Mouse (Mus musculus): ENCODE measurements around the gene Olfr630.
"Not testable (repeated sequence)": the region's sequence is repeated elsewhere in the genome, so short reads cannot be mapped to it uniquely, and the experiment has no call there.

The Olfr630 gene

DNA sequence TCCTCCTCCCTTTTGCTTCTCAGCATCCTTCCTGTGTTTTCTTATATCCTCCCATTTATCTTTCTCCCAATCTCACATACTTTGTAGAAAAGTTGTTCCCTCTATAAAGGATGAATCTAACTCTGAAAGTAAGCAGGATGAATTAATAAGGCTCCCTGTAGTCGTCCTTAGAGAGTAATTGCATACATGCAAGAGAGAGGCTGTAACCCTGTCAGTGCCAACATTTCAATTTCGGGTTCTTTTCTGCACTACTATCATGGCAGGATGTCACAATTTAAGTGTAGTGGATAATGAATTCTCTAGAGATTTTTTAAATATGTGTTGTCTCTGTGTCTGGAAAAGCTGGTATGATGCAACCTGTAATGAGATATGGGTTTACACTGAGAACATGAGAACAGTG is at the start of gene Olfr630:
Gene Olfr630 (minus strand): TSS at position 101 of the 400 bp plus-strand sequence.
- no peak for DNase-seq (ENCODE audit: low spot score in 2 of 2)

DNA sequence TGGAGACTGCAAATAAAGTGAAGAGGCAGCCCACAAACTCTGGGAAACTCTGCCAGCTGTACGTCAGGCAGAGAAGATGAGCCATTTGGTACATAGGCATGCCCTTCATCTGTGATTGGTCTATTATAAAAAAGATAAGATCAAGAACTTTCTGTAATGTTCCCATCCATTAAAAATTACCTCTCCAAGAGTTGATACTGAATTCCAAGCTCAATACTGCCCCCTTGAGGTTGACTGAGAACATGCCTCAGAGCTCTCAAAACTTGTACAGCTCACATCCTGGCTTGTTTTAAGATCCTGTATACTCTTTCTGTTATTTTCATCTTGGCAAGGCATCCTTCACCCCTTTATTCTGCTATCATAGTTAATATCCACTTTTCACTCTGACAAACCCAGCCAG is 49.7 kb upstream of the Olfr630 start:
- no peak for DNase-seq (ENCODE audit: low spot score in 2 of 2)

DNA sequence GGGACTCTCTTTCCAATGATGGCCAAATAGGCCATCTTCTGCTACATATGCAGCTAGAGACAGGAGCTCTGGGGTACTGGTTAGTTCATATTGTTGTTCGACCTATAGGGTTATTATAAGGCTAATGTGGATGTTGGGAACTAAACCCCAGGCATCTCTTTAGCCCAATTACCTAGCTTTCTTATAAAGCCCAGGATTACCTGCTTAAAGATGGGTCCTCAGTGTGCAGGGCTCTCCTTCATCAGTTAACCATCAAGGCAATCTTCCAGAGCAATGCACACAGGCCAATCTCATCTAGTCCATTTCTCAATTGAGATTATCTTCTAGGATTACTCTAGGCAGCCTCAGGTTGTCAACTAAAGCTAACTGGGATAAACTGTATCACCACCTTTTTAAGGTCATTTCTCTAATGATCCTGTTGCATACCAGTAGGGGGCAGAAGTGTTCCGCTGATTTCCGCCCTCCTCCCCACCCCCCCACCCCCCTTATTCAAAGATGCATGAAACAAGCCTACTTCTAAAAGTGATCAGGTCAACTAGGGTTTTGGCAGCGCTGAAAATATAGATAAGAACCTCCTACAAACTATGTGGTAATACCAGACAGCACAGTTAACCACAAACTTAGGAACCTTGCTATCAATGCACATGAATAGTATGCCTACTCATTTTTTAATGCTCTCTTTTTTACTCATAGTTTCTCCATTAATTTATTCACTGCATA is 35.7 kb upstream of the Olfr630 start:
- no peak for DNase-seq (ENCODE audit: low spot score in 2 of 2)

DNA sequence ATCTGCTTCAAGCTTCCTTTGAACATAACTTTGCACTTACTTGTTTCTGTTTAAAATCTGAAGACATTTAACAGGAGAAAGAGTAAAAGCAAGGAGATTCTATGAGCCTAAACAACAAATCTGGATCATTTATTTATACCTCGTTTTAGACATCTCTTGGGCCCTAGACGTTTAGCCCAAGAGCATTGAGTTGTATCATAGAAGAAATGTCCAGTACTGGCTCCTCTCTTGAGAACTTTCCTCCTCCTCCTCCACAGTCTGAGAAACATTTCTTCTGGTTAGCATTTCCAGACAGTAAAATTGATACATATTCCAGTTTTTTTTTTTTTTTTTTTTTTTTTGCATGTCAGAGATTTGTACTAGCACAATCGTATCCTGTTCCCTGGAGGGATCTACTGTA is 34.6 kb upstream of the Olfr630 start, which contains the start of gene Olfr67:
Gene Olfr67 (minus strand): TSS at position 101 of the 400 bp plus-strand sequence.
- DNase-seq (ENCODE audit: low spot score in 2 of 2) = no peak

DNA sequence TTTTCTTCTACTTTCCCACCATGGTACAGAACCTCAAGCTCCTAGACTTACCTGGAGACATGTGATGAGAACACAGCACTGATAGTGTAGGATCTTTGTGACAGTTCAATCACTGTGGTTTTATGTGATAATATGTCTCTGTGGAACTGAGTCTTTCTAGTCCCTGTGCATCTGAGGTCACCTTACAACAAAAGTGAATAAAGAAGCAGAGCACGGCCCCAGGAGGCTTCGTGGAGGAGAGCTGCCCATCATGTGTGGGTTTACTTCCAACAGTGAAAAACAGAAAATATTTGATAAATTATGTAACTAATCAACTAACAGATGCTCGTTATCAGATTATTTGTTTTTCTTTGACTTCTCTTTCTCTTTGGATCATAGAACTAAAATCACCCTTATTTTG is 22.5 kb upstream of the Olfr630 start, which contains the start of gene Olfr68:
Gene Olfr68 (minus strand): TSS at position 101 of the 400 bp plus-strand sequence.
- no peak for DNase-seq (ENCODE audit: low spot score in 2 of 2)

DNA sequence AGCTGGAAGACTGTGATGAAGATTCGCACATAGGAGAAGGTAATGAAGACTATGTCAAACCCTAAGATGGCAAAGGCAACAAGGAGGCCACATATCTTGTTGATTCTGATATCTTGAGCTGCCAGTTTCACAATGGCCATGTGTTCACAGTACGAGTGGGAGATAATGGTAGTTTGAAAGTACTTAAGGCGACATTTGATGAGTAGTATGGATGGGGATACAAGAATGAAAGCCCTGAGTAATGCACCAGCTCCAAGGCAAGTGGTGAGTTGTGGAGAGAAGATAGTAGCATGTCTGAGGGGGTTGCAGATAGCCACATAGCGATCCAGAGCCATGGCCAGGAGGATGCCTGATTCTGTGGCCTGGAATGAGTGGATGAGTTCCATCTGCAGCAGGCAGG is 20.5 kb upstream of the Olfr630 start:
- not testable (repeated sequence) for DNase-seq (ENCODE audit: low spot score in 2 of 2)

DNA sequence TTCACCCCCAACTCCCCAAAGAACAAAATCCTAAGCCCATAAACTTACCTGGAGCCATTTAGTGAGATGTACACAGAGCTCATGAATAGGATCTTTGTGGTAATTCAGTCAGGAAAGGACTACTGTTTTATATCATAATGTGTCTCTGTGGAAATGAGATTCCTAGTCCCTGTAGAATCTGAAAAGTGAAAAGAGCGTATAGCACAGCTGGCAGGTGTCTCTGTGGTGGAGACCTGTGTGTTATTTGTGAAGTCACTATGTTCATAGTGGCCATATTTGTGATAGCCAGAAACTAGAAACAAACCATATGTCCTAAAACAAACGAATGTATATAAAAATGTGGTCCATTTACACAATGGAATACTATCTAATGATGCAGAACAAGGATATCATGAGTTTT is 14.4 kb upstream of the Olfr630 start, which contains the start of gene Olfr69:
Gene Olfr69 (minus strand): TSS at position 101 of the 400 bp plus-strand sequence.
- DNase-seq (ENCODE audit: low spot score in 2 of 2) = no peak

DNA sequence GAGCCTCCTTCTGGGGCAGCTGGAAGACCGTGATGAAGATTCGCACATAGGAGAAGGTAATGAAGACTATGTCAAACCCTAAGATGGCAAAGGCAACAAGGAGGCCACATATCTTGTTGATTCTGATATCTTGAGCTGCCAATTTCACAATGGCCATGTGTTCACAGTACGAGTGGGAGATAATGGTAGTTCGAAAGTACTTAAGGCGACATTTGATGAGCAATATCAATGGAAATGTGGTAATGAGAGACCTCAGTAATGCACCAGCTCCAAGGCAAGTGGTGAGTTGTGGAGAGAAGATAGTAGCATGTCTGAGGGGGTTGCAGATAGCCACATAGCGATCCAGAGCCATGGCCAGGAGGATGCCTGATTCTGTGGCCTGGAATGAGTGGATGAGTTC is 10.6 kb upstream of the Olfr630 start:
- not testable (repeated sequence) for DNase-seq (ENCODE audit: low spot score in 2 of 2)

DNA sequence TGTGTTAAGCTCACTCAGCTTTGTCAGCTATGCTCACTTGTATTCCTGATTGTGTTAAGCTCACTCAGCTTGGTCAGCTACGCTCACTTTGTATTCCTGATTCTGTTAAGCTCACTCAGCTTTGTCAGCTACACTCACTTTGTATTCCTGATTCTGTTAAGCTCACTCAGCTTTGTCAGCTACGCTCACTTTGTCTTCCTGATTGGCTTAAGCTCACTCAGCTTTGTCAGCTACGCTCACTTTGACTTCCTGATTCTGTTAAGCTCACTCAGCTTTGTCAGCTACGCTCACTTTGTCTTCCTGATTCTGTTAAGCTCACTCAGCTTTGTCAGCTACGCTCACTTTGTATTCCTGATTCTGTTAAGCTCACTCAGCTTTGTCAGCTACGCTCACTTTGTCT is 5.1 kb upstream of the Olfr630 start:
- not testable (repeated sequence) for DNase-seq (ENCODE audit: low spot score in 2 of 2)

DNA sequence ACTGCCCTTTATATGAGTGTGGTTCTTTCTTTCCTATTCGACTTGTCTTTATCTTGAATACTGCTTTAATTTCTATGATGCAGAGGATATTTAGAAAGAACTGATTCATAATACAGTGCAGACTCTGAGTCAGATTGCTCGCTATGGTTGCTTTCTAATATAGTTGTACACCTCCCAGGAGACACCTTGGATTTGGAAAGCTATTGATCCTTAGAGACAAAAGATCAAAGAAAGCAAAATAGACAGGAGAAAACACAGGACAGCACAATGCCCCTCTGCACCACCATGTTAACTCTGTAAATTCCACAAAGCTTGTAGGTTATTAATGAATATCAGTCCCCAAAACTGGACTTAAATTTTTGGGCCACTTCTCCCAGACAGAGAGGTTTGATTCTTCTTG is 12.3 kb downstream of the Olfr630 start, which contains the start of gene Olfr629:
Gene Olfr629 (minus strand): TSS at position 101 of the 400 bp plus-strand sequence.
- DNase-seq (ENCODE audit: low spot score in 2 of 2) = no peak

DNA sequence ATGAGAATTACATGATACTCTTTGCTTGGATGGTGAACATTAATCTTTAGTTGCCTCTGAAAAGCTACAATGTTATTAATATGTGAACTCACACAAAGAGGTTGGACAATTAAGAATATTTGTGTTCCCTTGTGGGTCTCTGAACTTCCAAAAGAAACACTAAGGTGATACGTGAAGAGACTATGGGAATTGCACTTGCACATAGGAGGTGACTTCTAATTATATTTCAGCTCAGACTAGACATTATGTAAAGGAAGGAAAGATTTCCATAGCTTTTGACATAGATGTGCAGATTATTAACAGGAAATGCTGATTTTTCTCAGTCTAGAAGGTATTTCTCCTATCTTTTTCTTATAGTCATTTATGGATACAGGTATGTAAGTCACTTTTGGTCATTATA is 27.1 kb downstream of the Olfr630 start, which contains the start of gene Olfr628:
Gene Olfr628 (plus strand): TSS at position 301 of the 400 bp plus-strand sequence.
- no peak for DNase-seq (ENCODE audit: low spot score in 2 of 2)

DNA sequence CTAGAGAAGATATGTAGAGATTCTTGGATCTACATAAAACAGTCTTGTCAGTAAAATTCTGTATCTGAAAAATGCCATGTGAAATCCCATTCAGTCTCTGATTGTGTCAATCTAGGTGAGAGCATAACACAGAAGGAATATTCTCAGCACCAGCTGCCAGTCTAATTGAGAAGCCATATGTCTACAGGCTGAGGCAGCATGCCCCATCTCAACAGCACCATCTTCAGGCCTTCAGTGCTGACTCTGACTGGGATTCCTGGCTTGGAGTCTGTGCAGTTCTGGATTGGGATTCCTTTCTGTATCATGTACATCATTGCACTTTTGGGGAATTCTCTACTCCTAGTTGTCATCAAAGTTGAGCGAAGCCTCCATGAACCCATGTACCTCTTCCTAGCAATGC is 40.7 kb downstream of the Olfr630 start:
- DNase-seq (ENCODE audit: low spot score in 2 of 2) = not testable (repeated sequence)

DNA sequence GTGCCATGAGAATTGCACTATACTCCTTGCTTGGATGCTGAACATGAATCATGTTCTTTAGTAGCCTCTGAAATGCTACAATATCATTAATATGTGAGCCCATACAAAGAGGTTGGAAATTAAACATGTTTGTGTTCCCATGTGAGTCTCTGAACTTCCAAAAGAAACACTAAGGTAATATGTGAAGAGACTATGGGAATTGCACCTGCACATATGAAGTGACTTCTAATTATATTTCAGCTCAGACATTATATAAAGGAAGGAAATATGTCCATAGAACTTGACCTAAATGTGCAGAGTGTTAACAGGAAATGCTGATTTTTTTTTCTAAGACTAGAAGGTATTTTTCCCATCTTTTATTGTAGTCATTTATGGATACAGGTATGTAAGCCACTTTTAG is 42.8 kb downstream of the Olfr630 start, which contains the start of gene Olfr243:
Gene Olfr243 (plus strand): TSS at position 301 of the 400 bp plus-strand sequence.
- no peak for DNase-seq (ENCODE audit: low spot score in 2 of 2)

DNA sequence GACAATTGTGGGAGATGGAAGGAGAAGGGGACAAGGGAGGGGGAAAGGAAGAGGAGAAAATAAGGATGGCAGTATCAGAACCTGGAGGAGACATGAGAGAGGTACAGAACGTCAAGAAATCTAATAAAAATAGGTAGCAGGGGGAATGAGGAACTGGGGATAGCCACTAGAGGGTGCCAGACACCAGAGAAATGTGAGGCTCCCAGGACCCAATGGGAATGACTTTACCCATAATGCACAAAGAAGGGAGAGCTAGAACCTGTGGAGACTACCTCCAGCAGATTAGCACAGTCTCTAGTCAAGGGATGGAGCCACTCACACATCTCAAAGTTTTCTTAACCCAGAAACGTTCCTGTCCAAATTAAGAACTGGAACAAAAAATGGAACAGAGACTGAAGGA is 45.1 kb downstream of the Olfr630 start:
- DNase-seq (ENCODE audit: low spot score in 2 of 2) = no peak

Data from natural killer cell, adult 2 months (primary cell).